Mouse (Mus musculus) heart, postnatal 14 days (tissue): ENCODE measurements around the gene Tnpo2. TPM values are rescaled to one million over a fixed set of nuclear protein-coding genes. Genes with fewer than 3 reads are reported as not detected.
"Not testable (repeated sequence)": the region's sequence is repeated elsewhere in the genome, so short reads cannot be mapped to it uniquely, and the experiment has no call there.

Source experiments
- DNase-seq, 2 experiments: peaks; one replicate each; pipeline ENCODE4 v3.0.0; 2021 to 2022
- intact Hi-C: fragments of 180-260 bp; cut with DNase I; formaldehyde crosslinking; loops from one replicate; pipeline ENCODE4 v1.15.1; 2025
- total RNA-seq, 2 experiments: library from RNA; stranded (reverse); gene quantifications; 2 replicates each; pipeline ENCODE4 v1.2.3; 2021

Tnpo2 gene
- total RNA-seq, 2 experiments from 2014 or later, result 28.0 to 42.2 TPM

- intact Hi-C loops, result no loop called here
- no peak for DNase-seq
Measured at GRCm38 (mm10) chr8:85067982-85068381, 31.3 kb downstream of the Tnpo2 start, which contains the start of gene Gm5741. Gene Gm5741 (minus strand): TSS chr8:85067982.

GRCm38 (mm10) chr8:85071041-85071440 is 34.3 kb downstream of the Tnpo2 start:
- no peak for DNase-seq
- intact Hi-C loops, result no loop called here

GRCm38 (mm10) chr8:85071514-85072281 is 35.0 kb downstream of the Tnpo2 start, which contains the start of gene Dhps:
Gene Dhps (plus strand): TSS chr8:85071757.
- peak; percentile 88 to 92 for DNase-seq
- intact Hi-C loops, result no loop called here

GRCm38 (mm10) chr8:85072364-85072929 is 35.7 kb downstream of the Tnpo2 start:
- intact Hi-C loops, result no loop called here
- DNase-seq, result no peak

- intact Hi-C loops, result no loop called here
- DNase-seq, result no peak
Measured at GRCm38 (mm10) chr8:85073041-85073612, 36.4 kb downstream of the Tnpo2 start.

- intact Hi-C loops, result no loop called here
Measured at GRCm38 (mm10) chr8:85074167-85074566, 37.5 kb downstream of the Tnpo2 start.

GRCm38 (mm10) chr8:85074617-85075016 is 37.9 kb downstream of the Tnpo2 start:
- intact Hi-C loops, result loop anchor here (5.0 kb wide), 1 partner anchor 213 kb away; no protein-coding TSS in a partner anchor
- DNase-seq, result no peak

More at GRCm38 (mm10) chr8:85074167-85074566, 37.5 kb downstream of the Tnpo2 start:
- DNase-seq, result no peak

- peak; percentile 51 to 59 for DNase-seq
- intact Hi-C loops, result loop anchor here (2.0 to 5.0 kb wide), 2 partner anchors 95 to 211 kb away; no protein-coding TSS in a partner anchor
Measured at GRCm38 (mm10) chr8:85076001-85076400, 39.3 kb downstream of the Tnpo2 start.

GRCm38 (mm10) chr8:85076993-85077392 is 40.3 kb downstream of the Tnpo2 start:
- intact Hi-C loops, result loop anchor here (2.0 to 5.0 kb wide), 2 partner anchors 94 to 210 kb away; no protein-coding TSS in a partner anchor
- DNase-seq, result peak; percentile 77 to 88

- intact Hi-C loops, result loop anchor here (5.0 kb wide), 1 partner anchor 322 kb away; no protein-coding TSS in a partner anchor
- no peak for DNase-seq
Measured at GRCm38 (mm10) chr8:85080214-85080531, 43.5 kb downstream of the Tnpo2 start.

- DNase-seq, result peak; percentile 50 to 72
- intact Hi-C loops, result loop anchor here (5.0 kb wide), 1 partner anchor 322 kb away; no protein-coding TSS in a partner anchor
Measured at GRCm38 (mm10) chr8:85080532-85081215, 44.0 kb downstream of the Tnpo2 start, which contains the start of gene Wdr83os. Gene Wdr83os (plus strand): TSS chr8:85080740.

- DNase-seq, result peak; percentile 26 to 28
- intact Hi-C loops, result loop anchor here (5.0 kb wide), 1 partner anchor 321 kb away; no protein-coding TSS in a partner anchor
Measured at GRCm38 (mm10) chr8:85081216-85081555, 44.5 kb downstream of the Tnpo2 start, which contains the start of gene Wdr83. Gene Wdr83 (minus strand): TSS chr8:85081306.

GRCm38 (mm10) chr8:85082169-85082568 is 45.5 kb downstream of the Tnpo2 start:
- intact Hi-C loops, result loop anchor here (5.0 kb wide), 1 partner anchor 320 kb away; no protein-coding TSS in a partner anchor
- not testable (repeated sequence) for DNase-seq

GRCm38 (mm10) chr8:85083108-85083813 is 46.5 kb downstream of the Tnpo2 start, which contains the start of gene Man2b1:
Gene Man2b1 (plus strand): TSS chr8:85083270.
- intact Hi-C loops, result loop anchor here (5.0 kb wide), 1 partner anchor 319 kb away; no protein-coding TSS in a partner anchor
- peak; percentile 85 to 88 for DNase-seq

- intact Hi-C loops, result loop anchor here (5.0 kb wide), 1 partner anchor 318 kb away; no protein-coding TSS in a partner anchor
- DNase-seq, result no peak
Measured at GRCm38 (mm10) chr8:85084633-85085032, 47.9 kb downstream of the Tnpo2 start.

- intact Hi-C loops, result no loop called here
- DNase-seq, result no peak
Measured at GRCm38 (mm10) chr8:85086238-85086637, 49.5 kb downstream of the Tnpo2 start.

GRCm38 (mm10) chr8:85088771-85089170 is 52.1 kb downstream of the Tnpo2 start:
- no peak for DNase-seq
- intact Hi-C loops, result no loop called here

- intact Hi-C loops, result no loop called here
Measured at GRCm38 (mm10) chr8:85090856-85091255, 54.1 kb downstream of the Tnpo2 start.

GRCm38 (mm10) chr8:85091526-85092090 is 54.9 kb downstream of the Tnpo2 start:
- DNase-seq, result no peak
- intact Hi-C loops, result no loop called here

More at GRCm38 (mm10) chr8:85090856-85091255, 54.1 kb downstream of the Tnpo2 start:
- DNase-seq, result no peak
